Mouse (Mus musculus): ENCODE measurements around the gene Pde2a. TPM values are rescaled to one million over a fixed set of nuclear protein-coding genes. Genes with fewer than 3 reads are reported as not detected.

Pde2a gene
- polyA plus RNA-seq, 1 experiment from 2014 or later = 11.5 TPM

- no peak overlapping the region for H3K27ac ChIP-seq (replicated peaks)
- H3K4me2 ChIP-seq = no peak overlapping the region
- no peak overlapping the region for H3K4me3 ChIP-seq
- H3K9me3 ChIP-seq = no peaks in the 10 kb centered on the region
- no peaks in the 10 kb centered on the region for H3K27me3 ChIP-seq (replicated peaks)
- peaks cover 31% of the 10 kb centered on the region for H3K4me1 ChIP-seq
- no peak for ATAC-seq (ENCODE audit: extremely low read depth, insufficient number of reproducible peaks, low FRiP score, low TSS enrichment)
- H3K36me3 ChIP-seq = peaks cover 76% of the 10 kb centered on the region
- H3K9ac ChIP-seq = no peak overlapping the region
- WGBS = 92% methylated on average over 5 of the region's 5 CpGs
These were observed 17.7 kb upstream of the Pde2a start for GRCm38 (mm10) chr7:101403831-101404230.

- Histone ChIP-seq H3K4me3 (no peak within 1 kb of the TSS), H3K9ac (no peak within 1 kb of the TSS), H3K36me3 (peaks cover 44% of the 10 kb centered on the region), H3K27ac (replicated peaks) (no peak within 1 kb of the TSS), H3K4me2 (no peak within 1 kb of the TSS), H3K9me3 (no peaks in the 10 kb centered on the region), H3K27me3 (replicated peaks) (no peaks in the 10 kb centered on the region), H3K4me1 (peaks cover 42% of the 10 kb centered on the region)
- no peak for ATAC-seq (ENCODE audit: extremely low read depth, insufficient number of reproducible peaks, low FRiP score, low TSS enrichment)
- 73% methylated on average over 11 of the region's 11 CpGs for WGBS
These were observed 11.1 kb upstream of the Pde2a start, which contains the start of gene Gm45837 for GRCm38 (mm10) chr7:101410267-101410936. TSS of gene Gm45837 (plus strand) at chr7:101410886.

- peaks cover 38% of the 10 kb centered on the region for H3K36me3 ChIP-seq
- H3K9me3 ChIP-seq = no peaks in the 10 kb centered on the region
- H3K27me3 ChIP-seq (replicated peaks) = peaks cover 21% of the 10 kb centered on the region
- H3K9ac ChIP-seq = no peak overlapping the region
- peaks cover 37% of the 10 kb centered on the region for H3K4me1 ChIP-seq
- no peak overlapping the region for H3K4me2 ChIP-seq
- ATAC-seq (ENCODE audit: extremely low read depth, insufficient number of reproducible peaks, low FRiP score, low TSS enrichment) = no peak
- H3K4me3 ChIP-seq = no peak overlapping the region
- H3K27ac ChIP-seq (replicated peaks) = no peak overlapping the region
These were observed 8.7 kb upstream of the Pde2a start for GRCm38 (mm10) chr7:101412796-101413195.

- Histone ChIP-seq H3K4me1 (peaks cover 37% of the 10 kb centered on the region), H3K9me3 (no peaks in the 10 kb centered on the region), H3K4me2 (no peak overlapping the region), H3K36me3 (peaks cover 24% of the 10 kb centered on the region), H3K27me3 (replicated peaks) (peaks cover 32% of the 10 kb centered on the region), H3K9ac (0 out of 2 replicates have a peak overlapping the region, but pooled peaks have one; percentile 8), H3K4me3 (no peak overlapping the region), H3K27ac (replicated peaks) (no peak overlapping the region)
- ATAC-seq (ENCODE audit: extremely low read depth, insufficient number of reproducible peaks, low FRiP score, low TSS enrichment) = no peak
- WGBS = 23% methylated on average over 4 of the region's 4 CpGs
These were observed 7.3 kb upstream of the Pde2a start for GRCm38 (mm10) chr7:101414209-101414608.

GRCm38 (mm10) chr7:101414661-101415511 lies 6.6 kb upstream of the Pde2a start:
- H3K4me1 ChIP-seq = peaks cover 37% of the 10 kb centered on the region
- H3K4me2 ChIP-seq = 0 out of 2 replicates have a peak overlapping the region, but pooled peaks have one; percentile 3
- H3K9ac ChIP-seq = peak overlapping the region; percentile 8; the same call in 1 of the 2 replicates
- 20% methylated on average over 7 of the region's 7 CpGs for WGBS
- ATAC-seq (ENCODE audit: extremely low read depth, insufficient number of reproducible peaks, low FRiP score, low TSS enrichment) = no peak
- no peak overlapping the region for H3K4me3 ChIP-seq
- 0 out of 2 replicates have a peak overlapping the region, but pooled peaks have one; percentile 2 for H3K27ac ChIP-seq (replicated peaks)
- peaks cover 22% of the 10 kb centered on the region for H3K36me3 ChIP-seq
- H3K27me3 ChIP-seq (replicated peaks) = peaks cover 38% of the 10 kb centered on the region
- H3K9me3 ChIP-seq = no peaks in the 10 kb centered on the region

- Histone ChIP-seq H3K4me2 (0 out of 2 replicates have a peak overlapping the region, but pooled peaks have one; percentile 3), H3K36me3 (peaks cover 15% of the 10 kb centered on the region), H3K4me3 (no peak overlapping the region), H3K4me1 (peaks cover 37% of the 10 kb centered on the region), H3K9ac (no peak overlapping the region), H3K27me3 (replicated peaks) (peaks cover 46% of the 10 kb centered on the region), H3K27ac (replicated peaks) (0 out of 2 replicates have a peak overlapping the region, but pooled peaks have one; percentile 2), H3K9me3 (no peaks in the 10 kb centered on the region)
- no peak for ATAC-seq (ENCODE audit: extremely low read depth, insufficient number of reproducible peaks, low FRiP score, low TSS enrichment)
- 27% methylated on average over 8 of the region's 8 CpGs for WGBS
These were observed 5.9 kb upstream of the Pde2a start for GRCm38 (mm10) chr7:101415512-101416100.

- Histone ChIP-seq H3K27me3 (replicated peaks) (peaks cover 54% of the 10 kb centered on the region), H3K4me3 (no peak overlapping the region), H3K27ac (replicated peaks) (no peak overlapping the region), H3K36me3 (peaks cover 7% of the 10 kb centered on the region; the same call in 1 of the 2 replicates), H3K4me1 (peaks cover 37% of the 10 kb centered on the region), H3K4me2 (no peak overlapping the region), H3K9ac (no peak overlapping the region), H3K9me3 (no peaks in the 10 kb centered on the region)
- no peak for ATAC-seq (ENCODE audit: extremely low read depth, insufficient number of reproducible peaks, low FRiP score, low TSS enrichment)
- 52% methylated on average over 5 of the region's 5 CpGs for WGBS
These were observed 5.1 kb upstream of the Pde2a start for GRCm38 (mm10) chr7:101416391-101416790.

GRCm38 (mm10) chr7:101419013-101419770 lies 2.3 kb upstream of the Pde2a start:
- H3K9me3 ChIP-seq = no peaks in the 10 kb centered on the region
- peaks cover 23% of the 10 kb centered on the region for H3K4me1 ChIP-seq
- H3K4me2 ChIP-seq = no peak overlapping the region
- H3K9ac ChIP-seq = no peak overlapping the region
- no peaks in the 10 kb centered on the region for H3K36me3 ChIP-seq
- no peak overlapping the region for H3K4me3 ChIP-seq
- H3K27ac ChIP-seq (replicated peaks) = no peak overlapping the region
- no peak for ATAC-seq (ENCODE audit: extremely low read depth, insufficient number of reproducible peaks, low FRiP score, low TSS enrichment)
- H3K27me3 ChIP-seq (replicated peaks) = peaks cover 77% of the 10 kb centered on the region
- 4% methylated on average over 27 of the region's 27 CpGs for WGBS

GRCm38 (mm10) chr7:101422069-101422468 lies 578 bp downstream of the Pde2a start:
- Histone ChIP-seq H3K9me3 (no peaks in the 10 kb centered on the region), H3K27ac (replicated peaks) (no peak overlapping the region), H3K36me3 (no peaks in the 10 kb centered on the region), H3K27me3 (replicated peaks) (peaks cover 86% of the 10 kb centered on the region), H3K9ac (no peak overlapping the region), H3K4me3 (no peak overlapping the region), H3K4me1 (no peaks in the 10 kb centered on the region), H3K4me2 (no peak overlapping the region)
- no peak for ATAC-seq (ENCODE audit: extremely low read depth, insufficient number of reproducible peaks, low FRiP score, low TSS enrichment)
- WGBS = 39% methylated on average over 3 of the region's 3 CpGs

GRCm38 (mm10) chr7:101422646-101423045 lies 1.2 kb downstream of the Pde2a start:
- Histone ChIP-seq H3K36me3 (no peaks in the 10 kb centered on the region), H3K9ac (no peak overlapping the region), H3K27me3 (replicated peaks) (peaks cover 80% of the 10 kb centered on the region), H3K4me1 (no peaks in the 10 kb centered on the region), H3K27ac (replicated peaks) (no peak overlapping the region), H3K4me2 (no peak overlapping the region), H3K4me3 (no peak overlapping the region), H3K9me3 (no peaks in the 10 kb centered on the region)
- WGBS = 78% methylated on average over 8 of the region's 8 CpGs
- ATAC-seq (ENCODE audit: extremely low read depth, insufficient number of reproducible peaks, low FRiP score, low TSS enrichment) = no peak

GRCm38 (mm10) chr7:101423970-101424369 lies 2.5 kb downstream of the Pde2a start:
- Histone ChIP-seq H3K27ac (replicated peaks) (no peak overlapping the region), H3K36me3 (no peaks in the 10 kb centered on the region), H3K4me1 (no peaks in the 10 kb centered on the region), H3K9ac (no peak overlapping the region), H3K4me2 (no peak overlapping the region), H3K9me3 (no peaks in the 10 kb centered on the region), H3K27me3 (replicated peaks) (peaks cover 74% of the 10 kb centered on the region), H3K4me3 (no peak overlapping the region)
- ATAC-seq (ENCODE audit: extremely low read depth, insufficient number of reproducible peaks, low FRiP score, low TSS enrichment) = no peak
- WGBS = 55% methylated on average over 6 of the region's 6 CpGs

Data from heart, embryonic 13.5 days (tissue).